Comparison of ENCODE assay signal across 8 mouse cellular contexts in the genomic region with DNA sequence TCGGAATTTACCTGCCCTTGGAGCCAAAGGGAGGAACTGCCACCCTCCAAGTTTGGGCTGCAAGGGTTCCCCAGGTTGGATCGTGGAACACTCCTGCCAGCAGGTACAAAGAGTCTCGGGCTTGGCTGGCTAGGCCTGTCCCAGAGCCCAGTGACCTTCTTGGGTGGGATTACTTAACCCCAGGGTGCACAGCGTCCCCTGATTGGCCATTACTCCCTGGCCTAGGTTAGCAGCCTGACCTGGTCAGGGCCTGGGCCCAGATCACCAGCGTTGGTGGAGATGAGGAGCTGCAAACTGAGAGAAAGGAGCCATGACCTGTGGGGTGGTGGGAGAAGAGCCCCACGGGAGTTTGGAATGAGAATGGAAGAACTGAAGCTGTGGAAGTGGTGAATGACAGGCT. TPM values are rescaled to one million over a fixed set of nuclear protein-coding genes. Genes with fewer than 3 reads are reported as not detected.
DNase-seq lines count a peak whose midpoint lies in the region; ATAC-seq and TF ChIP-seq lines count a peak whose summit lies in the region.

No protein-coding gene starts in this region.

- POLR2A ChIA-PET in Patski (lab: Charles Lee) = no interaction called here

- H3K4me3 ChIP-seq in heart, embryonic 15.5 days = peak overlapping the region; percentile 72
- peak overlapping the region; percentile 62 for H3K4me3 ChIP-seq in hindbrain, embryonic 12.5 days

- H3K27me3 ChIP-seq in heart, embryonic 15.5 days = no peaks in the 10 kb centered on the region
- no peaks in the 10 kb centered on the region for H3K27me3 ChIP-seq in Patski
- no peaks in the 10 kb centered on the region; the same call in 1 of the 2 replicates for H3K27me3 ChIP-seq in hindbrain, embryonic 12.5 days

- no peaks in the 10 kb centered on the region for H3K36me3 ChIP-seq in heart, embryonic 15.5 days
- no peaks in the 10 kb centered on the region for H3K36me3 ChIP-seq in hindbrain, embryonic 12.5 days

- CTCF ChIA-PET in Patski (lab: Charles Lee) = no interaction called here

- DNase-seq in heart, postnatal 10 days = no peak
- no peak for DNase-seq in Patski (ENCODE audit: low read depth, low spot score)
- no peak for DNase-seq in cerebellum, adult 18-20 months
- no peak for DNase-seq in urinary bladder, adult 18-20 months (ENCODE audit: low spot score in 2 of 2)
- no peak for DNase-seq in c-Kit-positive CD71-positive TER-119-positive erythroid progenitor cells, embryonic 14.5 days (ENCODE audit: low spot score)

- 45% methylated on average over 6 of the region's 6 CpGs for WGBS in heart, embryonic 15.5 days
- WGBS in hindbrain, embryonic 12.5 days = 31% methylated on average over 6 of the region's 6 CpGs

- TF ChIP-seq CTCF in Patski (IDR thresholded peaks at IDR 0.05) = no peak

- H3K4me1 ChIP-seq in heart, embryonic 15.5 days (replicated peaks) = peaks cover 47% of the 10 kb centered on the region
- H3K4me1 ChIP-seq in hindbrain, embryonic 12.5 days = peaks cover 35% of the 10 kb centered on the region

- in situ Hi-C loops in Patski (cut with MboI; ENCODE audit: low pct_unique_long_range_greater_than_20kb) = no loop called here

- intact Hi-C loops in heart, postnatal 10 days (cut with DNase I) = loop anchor here (2.0 kb wide), 1 partner anchor 34 kb away; no protein-coding TSS in a partner anchor

- peak overlapping the region; percentile 67 for H3K27ac ChIP-seq in heart, embryonic 15.5 days
- no peak overlapping the region for H3K27ac ChIP-seq in hindbrain, embryonic 12.5 days

- peak overlapping the region; percentile 11; the same call in 1 of the 2 replicates for H3K9ac ChIP-seq in heart, embryonic 15.5 days
- H3K9ac ChIP-seq in hindbrain, embryonic 12.5 days = peak overlapping the region; percentile 76; the same call in 1 of the 2 replicates

- no peaks in the 10 kb centered on the region for H3K9me3 ChIP-seq in heart, embryonic 15.5 days (replicated peaks)
- H3K9me3 ChIP-seq in hindbrain, embryonic 12.5 days (replicated peaks) = no peaks in the 10 kb centered on the region

- ATAC-seq in heart, embryonic 15.5 days (replicated peaks; ENCODE audit: insufficient number of reproducible peaks, insufficient read depth, low FRiP score, low read depth) = 0 out of 2 replicates have a peak, but pooled peaks have one; percentile 9
- peak; percentile 4 for ATAC-seq in Patski
- no peak; the same call in 1 of the 2 replicates for ATAC-seq in hindbrain, embryonic 12.5 days (ENCODE audit: low FRiP score)
- ATAC-seq in megakaryocyte-erythroid progenitor cell, adult 5-6 weeks (replicated peaks; ENCODE audit: low FRiP score, low TSS enrichment, poor library complexity, severe bottlenecking) = peak; percentile 10

- peak overlapping the region; percentile 88 for H3K4me2 ChIP-seq in heart, embryonic 15.5 days
- peak overlapping the region; percentile 83 for H3K4me2 ChIP-seq in hindbrain, embryonic 12.5 days (replicated peaks)

RNA-seq across cellular contexts. Expression of a gene that starts 30.0 kb away (rescaled TPM):
- polyA plus RNA-seq in heart, embryonic 15.5 days (2015; fragmentation: Nextera tagmentation; extraction: Ambion mirVana) = 37.1 and 37.7 TPM in 2 replicates
- 100 to 1,000 TPM; 160 to 180 TPM for total RNA-seq in heart, postnatal 10 days (2021)
- 120 TPM for polyA plus RNA-seq in Patski (2021)
- polyA plus RNA-seq in hindbrain, embryonic 12.5 days (2016; fragmentation: Nextera tagmentation; extraction: Ambion mirVana) = 35.9 and 39.3 TPM in 2 replicates
- total RNA-seq in megakaryocyte-erythroid progenitor cell, adult 5-6 weeks (2014; fragmentation: Nextera tagmentation) = 13.3 and 15.4 TPM in 2 replicates
- total RNA-seq in megakaryocyte-erythroid progenitor cell, adult 5-6 weeks (2017) = 2.2 and 3.5 TPM in 2 replicates

RNA-seq across cellular contexts. Expression of a gene that starts 58.3 kb away (rescaled TPM):
- not detected in 2 replicates for polyA plus RNA-seq in heart, embryonic 15.5 days (2015; fragmentation: Nextera tagmentation; extraction: Ambion mirVana)
- total RNA-seq in heart, postnatal 10 days (2021) = under 1 TPM in 1 of 2 experiments, not detected in 1; 0.10 TPM
- polyA plus RNA-seq in Patski (2021) = 20.4 TPM
- 0.17 and 0.26 TPM in 2 replicates for polyA plus RNA-seq in hindbrain, embryonic 12.5 days (2016; fragmentation: Nextera tagmentation; extraction: Ambion mirVana)
- 2.0 and 5.1 TPM in 2 replicates for total RNA-seq in megakaryocyte-erythroid progenitor cell, adult 5-6 weeks (2014; fragmentation: Nextera tagmentation)
- total RNA-seq in megakaryocyte-erythroid progenitor cell, adult 5-6 weeks (2017) = not detected in 2 replicates

Comparison
In these comparisons a context has a peak if more than half of its experiments do, and no peak if none do; other contexts are left out.
1. RNA of a gene that starts 58.3 kb away (polyA plus RNA-seq): 20.4 TPM in Patski (single experiment); 0.17 to 0.26 TPM in hindbrain, embryonic 12.5 days and not detected in heart, embryonic 15.5 days; every median in the first group is over 10 times any median in the second.